Mouse (Mus musculus): ENCODE measurements at regions not wholly inside any gene's neighbourhood (a gene's known extent, or its start where the extent isn't known, plus 50 kb on each side); places are given as distances from the start of the nearest gene placed in this dataset.

GRCm38 (mm10) chrX:17026161-17026829 lies 114.7 kb upstream of the Ndp start:
- H3K9me3 ChIP-seq (ENCODE audit: control insufficient read depth, low read length), result no peaks in the 10 kb centered on the region
- ATAC-seq (ENCODE audit: low read depth), result no peak
- no peaks in the 10 kb centered on the region for H3K36me3 ChIP-seq (ENCODE audit: control insufficient read depth, insufficient read depth, low read length)
- no peak overlapping the region for H3K27ac ChIP-seq (ENCODE audit: low read length)
- no peak overlapping the region for H3K9ac ChIP-seq (ENCODE audit: low read length)
- H3K4me2 ChIP-seq (ENCODE audit: low read depth, low read length), result no peak overlapping the region
- no peaks in the 10 kb centered on the region for H3K4me1 ChIP-seq (replicated peaks; ENCODE audit: control insufficient read depth, insufficient read depth, low read length)
- no peaks in the 10 kb centered on the region for H3K27me3 ChIP-seq (ENCODE audit: control insufficient read depth, insufficient read depth, low read depth, low read length)
- no peak overlapping the region for H3K4me3 ChIP-seq (ENCODE audit: low read length)

GRCm38 (mm10) chrX:17017823-17018222 lies 106.2 kb upstream of the Ndp start:
- no peak for ATAC-seq (ENCODE audit: low read depth)
- Histone ChIP-seq H3K27ac (ENCODE audit: low read length) (no peak overlapping the region), H3K9ac (ENCODE audit: low read length) (no peak overlapping the region), H3K4me1 (replicated peaks; ENCODE audit: control insufficient read depth, insufficient read depth, low read length) (no peaks in the 10 kb centered on the region), H3K27me3 (ENCODE audit: control insufficient read depth, insufficient read depth, low read depth, low read length) (no peaks in the 10 kb centered on the region), H3K4me2 (ENCODE audit: low read depth, low read length) (no peak overlapping the region), H3K36me3 (ENCODE audit: control insufficient read depth, insufficient read depth, low read length) (no peaks in the 10 kb centered on the region), H3K4me3 (ENCODE audit: low read length) (no peak overlapping the region), H3K9me3 (ENCODE audit: control insufficient read depth, low read length) (no peaks in the 10 kb centered on the region)
- WGBS, result 76% methylated on average over 1 of the region's 1 CpGs

- H3K36me3 ChIP-seq (ENCODE audit: control insufficient read depth, insufficient read depth, low read length), result no peaks in the 10 kb centered on the region
- H3K9ac ChIP-seq (ENCODE audit: low read length), result no peak overlapping the region
- no peak overlapping the region for H3K4me3 ChIP-seq (ENCODE audit: low read length)
- H3K27ac ChIP-seq (ENCODE audit: low read length), result no peak overlapping the region
- H3K4me2 ChIP-seq (ENCODE audit: low read depth, low read length), result no peak overlapping the region
- no peaks in the 10 kb centered on the region for H3K27me3 ChIP-seq (ENCODE audit: control insufficient read depth, insufficient read depth, low read depth, low read length)
- ATAC-seq (ENCODE audit: low read depth), result no peak
- 45% methylated on average over 2 of the region's 2 CpGs for WGBS
- H3K9me3 ChIP-seq (ENCODE audit: control insufficient read depth, low read length), result no peaks in the 10 kb centered on the region
- H3K4me1 ChIP-seq (replicated peaks; ENCODE audit: control insufficient read depth, insufficient read depth, low read length), result no peaks in the 10 kb centered on the region
These were observed 97.6 kb upstream of the Ndp start for GRCm38 (mm10) chrX:17009188-17009587.

- H3K9ac ChIP-seq (ENCODE audit: low read length), result no peak overlapping the region
- H3K27me3 ChIP-seq (ENCODE audit: control insufficient read depth, insufficient read depth, low read depth, low read length), result no peaks in the 10 kb centered on the region
- no peak overlapping the region for H3K27ac ChIP-seq (ENCODE audit: low read length)
- peak; percentile 95 for ATAC-seq (ENCODE audit: low read depth)
- 29% methylated on average over 5 of the region's 5 CpGs for WGBS
- no peak overlapping the region for H3K4me3 ChIP-seq (ENCODE audit: low read length)
- no peaks in the 10 kb centered on the region for H3K9me3 ChIP-seq (ENCODE audit: control insufficient read depth, low read length)
- no peaks in the 10 kb centered on the region for H3K36me3 ChIP-seq (ENCODE audit: control insufficient read depth, insufficient read depth, low read length)
- no peak overlapping the region for H3K4me2 ChIP-seq (ENCODE audit: low read depth, low read length)
- H3K4me1 ChIP-seq (replicated peaks; ENCODE audit: control insufficient read depth, insufficient read depth, low read length), result no peaks in the 10 kb centered on the region
These were observed 87.0 kb upstream of the Ndp start for GRCm38 (mm10) chrX:16998578-16998977.
